Mouse (Mus musculus): ENCODE measurements around the gene Lrrc55.
"Not testable (repeated sequence)": the region's sequence is repeated elsewhere in the genome, so short reads cannot be mapped to it uniquely, and the experiment has no call there.

Gene Lrrc55

DNA sequence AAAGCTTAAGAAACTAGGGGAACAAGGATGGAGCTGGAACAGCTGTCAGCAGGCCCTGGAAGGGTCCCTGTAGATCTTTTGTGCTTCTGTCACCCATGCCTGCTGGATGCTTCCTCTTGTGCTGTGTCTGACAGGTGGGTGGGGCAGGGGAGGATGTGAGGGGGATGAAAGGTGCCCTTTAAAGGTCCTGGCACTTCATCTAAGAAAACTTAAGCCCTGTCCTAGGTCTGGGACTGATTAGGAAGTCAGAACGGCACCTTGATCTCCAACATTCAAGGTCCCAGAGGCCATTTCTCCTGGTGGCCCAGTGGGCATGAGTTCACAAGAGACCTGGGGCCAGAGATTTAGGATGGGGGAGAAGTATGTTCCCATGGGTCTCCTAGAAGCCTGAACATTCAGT lies at the start of gene Lrrc55:
TSS of gene Lrrc55 (minus strand) at position 297 of the 400 bp plus-strand sequence.
- no peak for DNase-seq (ENCODE audit: low read depth, low spot score)

DNA sequence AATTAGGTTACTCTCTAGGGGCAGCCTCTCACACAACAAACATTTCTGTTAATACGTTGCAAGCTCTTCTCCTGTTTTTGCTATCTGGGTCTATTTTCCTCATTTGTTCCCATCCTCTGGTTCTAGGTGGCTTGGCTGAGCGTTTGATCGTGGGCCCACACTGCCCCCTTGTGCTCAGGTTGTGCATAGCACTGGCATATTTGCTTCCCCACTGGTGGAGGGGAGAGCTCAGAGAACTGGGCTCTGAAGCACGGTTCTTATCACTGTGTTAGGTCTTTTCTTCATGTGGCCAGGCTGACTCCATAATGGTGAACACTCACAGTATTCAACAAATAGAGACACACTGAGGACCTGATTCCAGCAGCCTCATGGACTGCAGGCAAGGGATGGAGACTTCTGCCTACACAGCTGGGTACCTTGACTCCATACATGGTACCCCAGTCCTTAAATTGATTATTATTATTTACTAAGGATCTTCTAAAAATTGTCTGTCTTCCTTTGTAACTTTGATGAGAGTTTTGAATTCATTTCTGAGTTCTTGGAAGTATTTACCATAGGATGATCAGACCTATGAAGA lies 49.6 kb upstream of the Lrrc55 start:
- DNase-seq (ENCODE audit: low read depth, low spot score) = peak; percentile 56

DNA sequence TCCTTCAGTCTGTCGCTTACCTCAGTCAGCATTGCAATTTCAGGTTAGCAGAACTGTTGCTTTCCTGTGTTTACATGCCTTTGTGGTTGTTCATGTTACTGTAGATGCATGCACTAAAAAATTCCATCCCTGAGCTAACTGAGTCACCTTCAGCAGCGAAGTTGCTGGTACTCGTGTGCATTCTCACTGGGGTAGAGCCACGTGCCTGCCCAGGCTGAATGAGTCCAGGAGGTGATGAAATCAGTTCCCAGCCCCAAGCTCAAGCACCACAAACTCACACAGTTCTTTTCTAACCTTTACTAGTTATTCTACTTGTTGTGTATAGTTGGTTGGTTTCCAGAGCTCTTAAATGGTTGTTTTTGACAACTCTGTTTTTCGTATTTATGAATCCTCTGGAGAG lies 48.7 kb upstream of the Lrrc55 start:
- DNase-seq (ENCODE audit: low read depth, low spot score) = no peak

DNA sequence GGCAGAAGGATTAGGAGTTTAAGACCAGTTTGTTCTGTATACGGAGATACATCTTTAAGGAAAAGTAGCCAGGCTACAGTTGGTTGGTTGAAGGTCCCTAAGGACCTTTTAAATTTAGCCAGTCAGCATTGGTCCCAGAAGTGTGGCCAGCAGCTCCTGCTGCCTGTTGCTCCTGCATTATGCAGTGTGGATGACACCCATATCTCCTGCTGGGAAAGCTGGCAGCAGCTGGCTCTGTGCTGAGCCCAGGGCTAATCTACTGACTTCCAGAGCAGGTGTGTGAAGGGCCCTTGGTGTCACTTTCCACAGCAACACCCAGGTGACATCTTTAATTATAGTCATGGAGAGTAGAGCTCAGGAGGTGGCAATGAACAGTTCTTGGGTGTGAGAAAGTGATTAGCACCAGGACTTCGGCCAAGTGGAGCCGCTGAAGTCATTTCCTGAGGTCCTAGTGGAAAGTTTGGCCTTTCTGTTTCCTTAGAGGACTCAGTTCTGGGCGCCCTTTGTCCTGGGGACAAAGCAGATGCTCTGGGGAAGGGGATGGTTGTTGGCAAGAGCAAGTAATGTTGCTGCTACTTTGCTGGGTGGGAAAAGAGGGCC lies 41.2 kb upstream of the Lrrc55 start:
- no peak for DNase-seq (ENCODE audit: low read depth, low spot score)

DNA sequence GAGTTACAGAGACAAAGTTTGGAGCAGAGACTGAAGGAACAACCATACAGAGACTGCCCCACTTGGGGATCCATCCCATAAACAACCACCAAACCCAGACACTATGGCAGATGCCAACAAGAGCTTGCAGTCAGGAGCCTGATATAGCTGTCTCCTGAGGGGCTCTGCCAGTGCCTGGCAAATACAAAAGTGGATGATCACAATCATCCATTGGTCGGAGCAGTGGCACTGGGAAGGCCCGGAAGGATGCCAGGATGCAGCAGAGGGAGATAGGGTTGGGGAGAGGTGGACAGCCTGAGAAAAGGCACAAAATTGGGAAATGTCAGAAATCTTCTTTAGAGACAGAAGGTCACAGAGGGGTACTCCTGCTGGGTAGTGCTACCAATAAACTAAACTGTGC lies 40.2 kb upstream of the Lrrc55 start:
- DNase-seq (ENCODE audit: low read depth, low spot score) = not testable (repeated sequence)

DNA sequence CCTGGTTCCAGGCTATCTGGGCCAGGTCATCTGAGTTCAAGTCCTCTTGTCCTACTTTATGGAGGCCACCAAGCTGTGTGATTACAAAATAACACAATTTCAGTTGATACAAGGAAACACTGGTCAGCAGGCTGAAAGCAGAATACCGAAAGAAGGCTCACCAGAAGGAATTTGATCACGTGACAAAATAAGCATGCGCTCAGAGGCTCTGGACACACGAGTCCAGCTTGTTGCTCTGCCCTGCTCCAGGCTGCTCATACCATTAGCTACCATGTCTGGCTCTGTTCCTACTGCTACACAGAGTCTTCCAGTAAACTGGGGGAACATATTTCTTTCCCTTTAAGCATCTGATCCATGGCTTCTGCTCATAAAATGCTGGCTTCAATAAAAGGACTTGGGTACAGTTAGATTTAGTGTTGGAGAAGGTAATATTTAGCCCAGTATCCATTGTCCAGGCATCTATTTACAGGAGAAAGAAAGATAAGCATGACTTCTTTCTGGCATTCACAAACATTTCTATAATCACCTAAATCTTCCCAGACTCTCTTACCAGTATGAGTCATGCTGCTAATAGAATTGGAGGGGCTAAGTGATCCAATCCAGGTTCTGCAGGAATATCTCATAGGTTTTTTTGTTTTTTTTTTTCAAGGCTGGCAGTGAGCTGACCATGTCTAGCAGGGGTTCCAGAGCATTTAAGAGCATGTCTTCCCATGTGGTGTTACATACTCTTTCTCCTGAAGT lies 33.9 kb upstream of the Lrrc55 start:
- DNase-seq (ENCODE audit: low read depth, low spot score) = no peak

DNA sequence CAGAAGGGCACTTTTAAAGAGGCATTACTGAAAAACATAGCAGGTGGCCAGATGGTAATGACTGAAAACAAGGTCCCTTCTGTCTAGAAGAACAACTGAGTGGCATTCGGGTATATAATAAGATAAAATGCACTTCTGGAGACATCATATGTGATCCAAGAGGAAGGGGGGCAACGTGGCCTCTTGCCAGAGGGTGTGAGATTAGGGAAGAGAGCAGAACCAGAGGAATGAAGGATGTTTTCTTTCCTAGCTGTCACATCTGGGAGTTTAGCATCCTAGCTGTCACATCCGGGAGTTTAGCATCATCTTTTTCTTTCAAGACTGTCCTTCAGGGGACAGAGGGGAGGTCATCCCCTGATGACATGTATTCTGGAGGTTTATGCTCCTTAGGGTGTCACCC lies 32.6 kb upstream of the Lrrc55 start:
- no peak for DNase-seq (ENCODE audit: low read depth, low spot score)

DNA sequence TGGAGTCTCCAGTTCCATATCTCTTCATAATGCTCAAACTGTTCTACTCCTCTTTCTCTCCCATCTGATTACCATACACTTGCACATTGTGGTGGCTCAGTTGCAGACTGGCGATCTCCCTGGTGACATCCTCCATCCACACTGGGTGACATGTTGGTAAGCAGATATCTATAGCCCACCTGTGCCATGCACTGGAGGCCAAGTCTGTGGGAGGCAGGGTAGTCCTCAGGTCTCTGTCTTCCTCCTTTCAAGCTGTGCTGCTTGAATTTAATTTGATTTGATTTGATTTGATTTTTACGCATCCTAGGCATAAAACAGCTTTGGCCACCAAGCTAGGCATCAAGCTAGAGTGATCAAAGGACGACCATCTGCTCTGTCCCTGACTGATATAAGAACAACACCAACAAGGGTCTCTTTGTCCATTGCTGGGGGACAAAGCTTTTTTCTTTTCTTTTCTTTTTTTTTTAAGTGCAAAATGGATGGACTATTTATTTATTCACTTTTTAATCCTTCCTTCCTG lies 30.9 kb upstream of the Lrrc55 start:
- no peak for DNase-seq (ENCODE audit: low read depth, low spot score)

DNA sequence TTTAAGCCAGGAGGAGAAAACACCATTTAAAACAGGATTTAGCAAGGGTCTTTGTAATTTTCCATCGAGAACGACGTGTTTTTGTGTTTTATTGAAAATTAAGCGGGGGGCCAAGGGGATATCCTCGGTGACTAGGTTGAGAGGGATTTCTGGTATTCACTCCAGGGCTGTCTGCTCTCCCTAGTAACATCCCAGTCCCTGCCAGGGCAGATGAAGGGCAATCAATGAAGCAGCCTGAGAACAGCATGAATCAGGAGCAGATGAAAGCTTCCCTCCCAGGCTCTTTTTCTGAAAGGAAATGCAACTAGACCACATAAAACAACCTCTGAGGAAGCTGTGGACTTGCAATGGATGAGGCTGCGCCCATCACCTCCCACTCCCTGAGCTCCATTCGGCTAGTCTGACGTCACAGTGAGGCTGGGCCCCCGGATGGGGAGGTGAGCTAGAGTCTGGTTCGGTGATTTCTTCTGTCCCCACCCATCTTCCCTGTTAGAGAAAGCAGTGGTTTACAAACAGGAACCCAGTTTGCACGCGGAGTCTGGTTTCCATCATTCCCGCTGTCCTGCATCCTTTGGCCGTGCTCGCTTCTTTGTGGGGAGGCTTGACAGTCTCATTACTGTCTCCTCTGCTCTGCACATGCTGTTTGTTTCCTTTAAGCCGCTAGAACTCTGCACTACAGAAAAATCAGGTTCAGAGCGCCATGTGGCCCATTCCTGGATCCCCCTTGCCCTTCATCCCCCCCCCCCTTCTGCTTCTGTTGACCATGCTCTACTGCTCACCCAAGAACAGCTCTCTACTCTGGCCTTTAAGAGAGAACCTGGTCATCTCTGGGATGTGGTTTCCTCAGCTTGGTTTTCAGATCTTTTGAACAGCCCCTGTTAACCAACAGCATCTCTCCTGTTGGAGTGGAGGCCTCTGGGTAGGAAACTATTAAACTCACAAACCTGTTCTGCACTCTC lies 27.5 kb upstream of the Lrrc55 start:
- DNase-seq (ENCODE audit: low read depth, low spot score) = no peak

DNA sequence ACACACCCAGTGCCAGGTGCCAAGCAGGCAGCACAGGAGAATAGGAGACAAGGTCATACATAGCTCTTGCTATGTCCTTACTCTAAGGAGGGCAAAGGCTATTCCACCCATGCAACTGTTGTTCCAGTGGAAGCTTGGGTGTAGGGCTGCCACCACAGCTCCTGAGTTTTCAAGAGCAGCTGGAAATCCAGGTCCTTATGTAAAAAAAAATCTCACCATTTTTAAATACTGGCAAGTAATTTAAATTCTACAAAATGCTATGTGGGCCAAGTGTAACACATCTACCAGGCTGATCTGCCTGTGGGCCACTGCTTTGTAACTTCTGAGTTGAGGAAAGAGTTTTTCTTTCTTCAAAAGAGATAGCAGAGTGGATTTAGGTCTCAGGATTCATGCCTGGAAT lies 19.6 kb upstream of the Lrrc55 start:
- DNase-seq (ENCODE audit: low read depth, low spot score) = no peak

DNA sequence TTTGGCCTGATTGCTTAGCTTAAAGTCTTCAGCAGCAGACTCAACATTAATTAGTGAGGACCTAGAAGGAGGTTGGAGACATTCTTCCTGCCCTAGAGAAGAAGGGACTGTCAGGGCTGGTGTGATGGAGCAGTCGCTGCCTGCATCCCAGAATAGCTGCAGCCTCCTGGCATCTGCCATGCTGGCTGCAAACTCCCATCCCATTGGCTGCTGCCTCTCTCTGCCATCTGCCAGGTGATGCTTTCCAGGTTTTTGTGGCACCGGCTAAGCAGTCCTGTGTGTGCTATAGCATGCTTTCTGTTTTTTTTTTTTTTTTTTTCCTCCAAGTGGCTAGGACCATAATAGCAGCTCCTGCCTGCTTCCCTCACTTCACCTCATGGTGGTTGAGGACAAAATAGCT lies 16.7 kb upstream of the Lrrc55 start:
- no peak for DNase-seq (ENCODE audit: low read depth, low spot score)

DNA sequence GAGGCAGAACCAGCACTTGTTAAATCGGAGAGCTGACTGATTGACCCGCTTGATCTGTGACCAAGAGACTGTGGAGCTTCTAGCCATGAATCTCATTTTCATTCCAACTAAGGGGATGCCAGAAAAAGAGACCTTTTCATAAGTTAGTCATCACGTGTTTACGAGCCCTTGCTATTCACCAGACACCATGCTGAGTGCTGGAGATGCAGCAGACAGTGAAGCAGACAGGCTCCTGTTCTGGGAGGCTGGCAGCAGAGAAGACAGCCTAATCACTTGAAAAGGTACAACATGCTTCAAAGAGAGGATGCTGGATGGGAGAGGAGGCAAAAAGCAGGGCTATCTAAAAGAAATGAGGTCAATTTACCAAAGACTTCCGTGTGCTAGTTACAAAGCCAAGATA lies 12.3 kb upstream of the Lrrc55 start:
- no peak for DNase-seq (ENCODE audit: low read depth, low spot score)

DNA sequence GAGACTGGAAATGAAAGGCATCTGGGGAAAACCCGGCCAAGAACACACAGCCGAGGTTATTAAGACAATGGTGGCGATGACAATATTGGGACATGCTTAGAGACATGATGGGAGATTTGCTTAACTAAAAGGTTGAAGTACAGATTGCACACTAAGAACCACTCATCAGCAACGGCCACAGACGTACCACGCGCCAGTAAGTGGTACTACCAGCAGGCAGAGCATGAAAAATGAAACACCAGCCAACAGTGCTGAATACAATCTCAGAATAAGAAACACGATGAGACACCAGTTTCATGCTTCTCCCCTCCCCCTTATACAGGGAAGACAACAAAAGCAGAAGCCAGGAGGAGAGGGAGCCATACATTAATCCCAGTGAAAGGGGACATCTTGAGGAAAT lies 8.2 kb upstream of the Lrrc55 start:
- no peak for DNase-seq (ENCODE audit: low read depth, low spot score)

DNA sequence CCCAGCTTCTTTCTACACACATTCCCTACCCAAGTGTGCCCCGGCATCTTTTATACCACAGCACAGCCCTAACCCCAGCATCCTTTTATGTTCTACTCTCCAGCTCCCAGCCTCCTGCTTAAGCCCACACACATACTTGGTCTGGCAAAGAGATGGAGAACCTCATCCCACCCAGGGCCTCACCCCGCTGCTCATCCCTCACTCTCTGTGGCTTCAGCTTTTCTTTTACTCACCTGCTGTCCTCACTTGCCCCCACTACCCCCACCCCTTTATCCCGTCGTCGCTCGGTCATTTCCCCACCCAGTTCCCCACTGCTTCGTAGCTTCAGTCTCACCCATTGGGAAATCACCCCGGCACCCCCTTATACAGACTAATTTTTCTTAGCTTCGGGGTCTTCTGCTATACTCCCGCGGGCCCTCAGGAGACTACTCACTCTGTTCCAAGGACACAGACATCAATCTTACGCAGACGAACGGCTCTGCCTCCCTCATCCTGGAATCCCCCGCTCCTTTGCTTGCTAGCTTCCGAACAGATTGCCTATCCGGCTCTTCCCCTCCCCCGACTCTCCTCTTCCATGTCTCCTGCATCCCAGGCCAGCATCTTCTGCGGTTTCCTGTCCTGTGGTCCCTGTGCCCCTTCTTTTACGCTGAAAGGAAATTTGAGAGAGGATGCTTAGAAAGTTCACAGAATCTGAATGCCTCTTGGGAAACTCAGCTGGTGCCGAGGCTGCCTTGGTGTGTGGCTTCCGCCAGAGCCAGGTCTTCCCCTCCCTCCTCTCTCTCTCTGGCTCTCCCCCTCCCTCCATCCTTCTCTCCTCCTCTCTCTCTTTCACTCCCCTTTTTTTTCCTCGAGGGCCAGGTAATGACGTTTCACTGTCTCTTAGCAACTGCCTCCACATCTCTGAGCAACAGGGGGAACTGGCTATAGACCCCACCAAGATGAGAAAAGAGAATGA lies 1.3 kb upstream of the Lrrc55 start:
- no peak for DNase-seq (ENCODE audit: low read depth, low spot score)

DNA sequence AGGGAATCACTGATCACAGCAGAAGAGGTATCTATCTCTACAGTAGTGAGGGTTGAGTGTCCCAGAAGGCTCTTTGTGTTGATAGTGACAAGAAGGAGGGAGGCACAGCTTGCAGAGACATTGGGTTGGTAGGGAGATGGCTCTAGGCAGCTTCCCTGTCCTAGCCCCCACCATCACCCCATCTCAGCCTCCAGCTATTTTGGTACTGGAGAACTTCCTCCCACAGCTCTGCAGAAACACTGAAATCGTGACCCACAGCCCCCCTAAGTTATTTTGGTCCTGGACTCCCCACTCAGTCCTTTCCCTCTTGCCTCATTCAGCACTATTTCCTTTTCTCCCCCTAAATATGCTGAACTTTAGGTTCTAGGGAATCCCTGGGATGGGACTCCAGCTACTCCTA lies 2.4 kb downstream of the Lrrc55 start:
- DNase-seq (ENCODE audit: low read depth, low spot score) = no peak

DNA sequence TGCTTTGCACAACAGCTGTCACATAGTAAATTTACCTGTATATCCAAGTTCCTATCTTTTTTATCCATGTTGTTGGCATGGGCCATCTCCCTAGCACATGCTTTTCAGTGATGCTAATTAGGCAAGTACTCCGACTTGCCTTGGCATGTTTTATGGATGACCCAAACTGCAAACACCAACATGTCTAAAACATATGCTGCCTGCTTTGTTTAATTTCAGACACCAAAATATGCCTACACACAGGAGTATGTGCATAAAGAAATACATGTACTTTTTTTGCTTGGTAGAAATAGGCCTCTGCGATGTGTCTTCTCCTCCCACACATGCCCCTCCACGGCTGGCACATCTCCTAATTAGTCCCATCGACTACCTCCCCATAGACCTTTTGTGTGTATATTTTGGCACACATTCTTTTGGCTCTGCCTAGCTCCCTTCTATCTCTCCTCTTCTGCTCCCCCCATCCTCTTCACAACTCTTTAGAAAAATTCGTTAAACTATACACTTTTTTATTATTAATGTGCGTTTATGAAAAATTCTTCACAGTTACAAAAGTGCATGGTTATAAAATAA lies 9.3 kb downstream of the Lrrc55 start:
- DNase-seq (ENCODE audit: low read depth, low spot score) = no peak

DNA sequence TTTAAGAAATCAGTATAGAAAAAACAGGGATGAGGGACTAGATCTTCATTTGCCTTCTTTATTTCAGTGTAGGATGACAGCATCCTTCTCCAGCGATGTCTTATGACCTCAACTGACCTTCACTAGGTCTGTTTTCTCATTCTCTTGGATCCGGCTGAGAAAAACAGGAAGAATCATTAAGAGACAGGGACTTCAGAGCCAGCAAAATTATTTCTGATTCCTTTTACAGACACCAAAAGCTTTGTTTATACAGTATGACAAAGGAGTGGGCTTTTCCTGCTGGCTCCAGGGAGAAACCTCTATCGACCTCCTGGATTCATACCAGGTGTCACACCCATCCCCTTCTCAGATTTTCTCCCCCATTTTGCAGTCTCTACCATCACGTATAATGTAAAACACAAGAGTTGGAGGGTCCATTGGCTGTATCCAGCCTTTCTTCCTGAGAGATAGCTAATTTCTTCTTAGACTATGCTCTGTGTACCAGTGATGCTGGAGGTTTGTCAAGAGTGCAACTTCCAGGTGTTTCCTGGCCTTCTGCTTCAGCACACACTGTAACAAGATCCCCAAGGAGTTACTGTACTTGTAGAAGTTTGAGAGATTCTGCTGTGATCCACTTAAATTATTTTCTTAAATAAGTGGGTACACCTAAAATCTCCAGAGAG lies 18.7 kb downstream of the Lrrc55 start:
- no peak for DNase-seq (ENCODE audit: low read depth, low spot score)

DNA sequence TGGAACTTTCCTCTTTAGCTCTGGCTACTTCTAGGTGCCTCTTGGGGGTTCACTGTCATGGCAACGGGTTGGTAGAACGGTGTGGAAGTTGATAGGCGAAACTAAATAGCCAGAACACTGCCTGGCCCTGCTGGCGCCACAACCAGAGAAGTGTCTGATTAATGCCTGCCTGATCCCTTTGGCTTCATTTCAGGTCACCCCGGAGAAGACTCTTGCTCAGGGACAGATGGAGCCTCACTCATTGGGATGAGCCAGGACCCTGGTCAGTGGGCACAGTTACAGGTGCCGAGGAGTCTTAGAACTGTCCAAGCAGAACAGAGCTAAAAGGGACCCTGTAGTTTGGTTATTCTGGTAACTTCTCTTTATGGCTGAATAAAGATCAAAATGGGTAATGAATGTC lies 23.5 kb downstream of the Lrrc55 start:
- DNase-seq (ENCODE audit: low read depth, low spot score) = no peak

DNA sequence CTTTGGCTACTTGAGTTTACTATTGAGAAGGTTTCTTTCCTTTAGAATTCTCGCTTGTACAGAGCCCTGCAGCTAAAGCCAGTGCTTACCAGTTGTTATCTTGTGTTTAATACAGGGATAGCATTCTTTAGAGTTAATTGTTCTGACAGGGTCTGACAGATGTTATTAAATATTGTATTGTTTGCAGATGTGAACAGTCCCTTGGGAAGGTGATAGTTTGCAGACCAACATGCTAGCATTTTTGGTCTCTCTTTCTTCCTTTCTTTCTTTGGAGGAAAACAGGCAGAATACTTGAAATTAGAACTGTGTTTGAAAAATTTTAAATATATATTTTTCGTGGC lies 24.3 kb downstream of the Lrrc55 start:
- DNase-seq (ENCODE audit: low read depth, low spot score) = peak; percentile 23

All from forelimb bud, embryonic 11.5 days (tissue).